Mouse (Mus musculus) kidney, adult 2 months (tissue): ENCODE results near the gene Adad2.

Experiments
- CTCF ChIP-seq: fragments of 200-500 bp; conservative IDR thresholded peaks from 2 replicates; pipeline ENCODE4 v1.5.1; 2011; ENCODE audit warnings: low read depth, mild to moderate bottlenecking, control low read depth, low read length, moderate library complexity, mixed read lengths; ENCODE audit not compliant: insufficient read depth, insufficient read length
- POLR2A ChIP-seq: fragments of 200-500 bp; IDR thresholded peaks from one replicate; pipeline ENCODE4 v1.6.1; 2011; ENCODE audit warnings: low read depth, low read length, control low read depth

DNA sequence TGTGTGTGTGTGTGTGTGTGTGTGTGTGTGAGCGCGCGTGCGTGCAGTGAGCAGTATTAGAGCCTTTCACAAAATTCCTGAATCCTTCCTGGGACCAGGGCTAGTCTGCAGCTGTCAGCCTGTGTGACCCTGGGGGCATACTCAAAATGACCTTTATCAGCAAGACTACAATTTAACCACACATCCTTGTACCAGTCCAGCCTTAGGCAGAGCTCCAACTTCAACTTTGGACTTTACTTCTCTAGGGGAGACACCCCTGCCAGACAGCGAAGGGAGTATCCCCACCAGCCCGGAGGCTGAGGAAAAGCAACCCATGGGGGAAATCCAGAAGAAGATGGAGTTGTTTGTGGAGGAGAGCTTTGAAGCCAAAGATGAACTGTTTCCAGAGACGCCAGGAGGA is 21.1 kb upstream of the Adad2 start:
- TF ChIP-seq CTCF (no peak), POLR2A (no peak)
